Mouse (Mus musculus): Measurements from ENCODE around the gene St6gal1. TPM values are rescaled to one million over a fixed set of nuclear protein-coding genes. Genes with fewer than 3 reads are reported as not detected.

Gene St6gal1
- polyA plus RNA-seq, 1 experiment from 2014 or later: 19.3 TPM

DNA sequence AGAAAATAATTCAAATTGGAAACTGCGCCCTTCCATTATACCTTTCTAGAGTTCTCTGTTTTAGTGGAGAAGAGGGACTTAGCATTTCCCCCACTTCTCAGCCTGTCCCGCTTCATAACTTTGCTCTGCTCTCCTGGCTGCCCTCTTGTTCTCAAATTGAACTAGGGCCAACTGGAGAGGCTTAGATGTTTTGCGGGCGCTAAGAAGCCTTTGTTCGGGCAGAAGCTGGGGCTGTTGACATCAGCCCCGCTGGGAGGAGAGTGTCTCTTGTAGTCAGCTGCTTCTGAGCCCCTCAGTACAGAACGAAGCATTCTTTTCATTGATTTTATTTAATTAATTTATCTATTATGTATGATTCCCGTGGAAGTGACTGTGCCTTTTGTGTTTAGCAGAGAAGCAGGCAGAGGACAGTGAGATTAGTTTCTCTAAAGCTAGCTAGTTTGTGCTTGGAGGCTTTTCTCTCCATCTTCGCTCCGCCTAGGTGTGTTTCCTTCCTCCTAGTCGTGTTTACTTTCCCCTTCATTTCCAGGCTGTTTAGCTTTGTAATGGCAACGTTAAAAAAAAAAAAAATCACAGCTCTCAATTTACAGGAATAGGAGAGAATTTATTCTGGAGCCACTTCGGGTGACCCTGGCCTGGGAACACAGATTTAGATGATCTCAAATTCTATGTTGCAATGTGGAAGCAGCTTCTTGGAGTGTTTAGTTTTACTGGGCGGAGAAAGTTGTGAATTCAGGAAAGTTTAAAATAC lies 2.2 kb downstream of the St6gal1 start:
- no peaks in the 10 kb centered on the region for H3K36me3 ChIP-seq (ENCODE audit: control insufficient read depth, insufficient read depth, low read length)
- 6% methylated on average over 14 of the region's 14 CpGs for WGBS
- peak overlapping the region; percentile 95 for H3K4me2 ChIP-seq (ENCODE audit: low read length)
- no peaks in the 10 kb centered on the region for H3K27me3 ChIP-seq (ENCODE audit: control insufficient read depth, insufficient read depth, low read depth, low read length)
- peak overlapping the region; percentile 89 for H3K27ac ChIP-seq (ENCODE audit: low read length)
- H3K4me3 ChIP-seq (ENCODE audit: low read depth, low read length): peak overlapping the region; percentile 84
- peaks cover 31% of the 10 kb centered on the region for H3K4me1 ChIP-seq (ENCODE audit: control insufficient read depth, insufficient read depth, low read length)
- peak overlapping the region; percentile 93 for H3K9ac ChIP-seq (ENCODE audit: low read depth, low read length)
- H3K9me3 ChIP-seq (replicated peaks; ENCODE audit: control insufficient read depth, low read length, poor library complexity, severe bottlenecking): no peaks in the 10 kb centered on the region
- no peak for ATAC-seq

- Histone ChIP-seq H3K4me2 (ENCODE audit: low read length) (peak overlapping the region; percentile 95), H3K9me3 (replicated peaks; ENCODE audit: control insufficient read depth, low read length, poor library complexity, severe bottlenecking) (no peaks in the 10 kb centered on the region), H3K36me3 (ENCODE audit: control insufficient read depth, insufficient read depth, low read length) (no peaks in the 10 kb centered on the region), H3K27ac (ENCODE audit: low read length) (no peak overlapping the region), H3K9ac (ENCODE audit: low read depth, low read length) (0 out of 2 replicates have a peak overlapping the region, but pooled peaks have one; percentile 32), H3K4me3 (ENCODE audit: low read depth, low read length) (peak overlapping the region; percentile 5; the same call in 1 of the 2 replicates), H3K4me1 (ENCODE audit: control insufficient read depth, insufficient read depth, low read length) (peaks cover 31% of the 10 kb centered on the region), H3K27me3 (ENCODE audit: control insufficient read depth, insufficient read depth, low read depth, low read length) (no peaks in the 10 kb centered on the region)
- no peak for ATAC-seq
- 22% methylated on average over 6 of the region's 6 CpGs for WGBS
Measured at GRCm38 (mm10) chr16:23227851-23228250, 3.3 kb downstream of the St6gal1 start.

DNA sequence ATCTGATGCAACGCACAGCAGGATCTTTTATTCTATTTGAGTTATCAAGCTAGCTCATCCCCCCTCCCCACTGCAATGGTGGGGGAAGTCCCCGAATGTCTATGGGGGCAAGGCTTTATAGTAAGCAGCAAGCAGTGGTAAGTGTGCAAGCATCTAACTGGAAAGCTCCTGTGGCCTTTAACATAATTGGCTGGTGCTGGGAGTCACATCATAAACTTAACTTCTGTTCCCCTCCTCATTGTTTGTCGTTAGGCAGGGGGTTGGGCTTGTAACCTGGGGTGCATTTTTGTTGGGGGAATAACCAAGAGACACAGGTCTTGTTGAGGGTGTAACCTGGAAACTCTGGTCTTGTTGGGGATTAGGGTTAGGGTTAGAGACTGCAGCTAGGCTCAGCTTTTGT lies 3.9 kb downstream of the St6gal1 start:
- peak overlapping the region; percentile 95 for H3K4me2 ChIP-seq (ENCODE audit: low read length)
- no peak overlapping the region for H3K4me3 ChIP-seq (ENCODE audit: low read depth, low read length)
- no peak for ATAC-seq
- H3K9me3 ChIP-seq (replicated peaks; ENCODE audit: control insufficient read depth, low read length, poor library complexity, severe bottlenecking): no peaks in the 10 kb centered on the region
- H3K9ac ChIP-seq (ENCODE audit: low read depth, low read length): no peak overlapping the region
- H3K27me3 ChIP-seq (ENCODE audit: control insufficient read depth, insufficient read depth, low read depth, low read length): no peaks in the 10 kb centered on the region
- no peaks in the 10 kb centered on the region for H3K36me3 ChIP-seq (ENCODE audit: control insufficient read depth, insufficient read depth, low read length)
- H3K27ac ChIP-seq (ENCODE audit: low read length): no peak overlapping the region
- WGBS: 25% methylated on average over 3 of the region's 3 CpGs
- peaks cover 31% of the 10 kb centered on the region for H3K4me1 ChIP-seq (ENCODE audit: control insufficient read depth, insufficient read depth, low read length)

DNA sequence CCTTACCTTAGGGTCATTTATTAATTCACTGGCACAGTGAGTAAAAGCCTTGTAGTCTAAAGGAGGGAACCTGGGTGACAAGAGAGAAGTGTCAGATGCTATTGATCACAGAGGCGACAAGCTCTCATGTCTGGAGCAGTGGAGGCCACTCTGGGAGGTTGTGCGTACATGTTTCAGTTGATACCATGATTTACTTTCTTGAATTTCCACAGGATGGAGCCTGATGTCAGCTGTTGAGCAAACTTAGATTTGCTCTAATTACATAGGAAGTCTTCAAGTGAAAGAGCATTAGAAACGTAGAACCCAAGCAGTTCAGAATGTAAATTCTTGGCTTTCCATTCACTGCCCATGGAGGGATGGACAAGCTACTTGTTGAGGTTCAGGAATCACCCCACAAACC lies 5.4 kb downstream of the St6gal1 start:
- 82% methylated on average over 3 of the region's 3 CpGs for WGBS
- no peaks in the 10 kb centered on the region for H3K9me3 ChIP-seq (replicated peaks; ENCODE audit: control insufficient read depth, low read length, poor library complexity, severe bottlenecking)
- H3K4me2 ChIP-seq (ENCODE audit: low read length): no peak overlapping the region
- H3K27me3 ChIP-seq (ENCODE audit: control insufficient read depth, insufficient read depth, low read depth, low read length): no peaks in the 10 kb centered on the region
- H3K4me1 ChIP-seq (ENCODE audit: control insufficient read depth, insufficient read depth, low read length): peaks cover 23% of the 10 kb centered on the region
- no peak for ATAC-seq
- no peaks in the 10 kb centered on the region for H3K36me3 ChIP-seq (ENCODE audit: control insufficient read depth, insufficient read depth, low read length)
- H3K27ac ChIP-seq (ENCODE audit: low read length): no peak overlapping the region
- H3K9ac ChIP-seq (ENCODE audit: low read depth, low read length): no peak overlapping the region
- no peak overlapping the region for H3K4me3 ChIP-seq (ENCODE audit: low read depth, low read length)

DNA sequence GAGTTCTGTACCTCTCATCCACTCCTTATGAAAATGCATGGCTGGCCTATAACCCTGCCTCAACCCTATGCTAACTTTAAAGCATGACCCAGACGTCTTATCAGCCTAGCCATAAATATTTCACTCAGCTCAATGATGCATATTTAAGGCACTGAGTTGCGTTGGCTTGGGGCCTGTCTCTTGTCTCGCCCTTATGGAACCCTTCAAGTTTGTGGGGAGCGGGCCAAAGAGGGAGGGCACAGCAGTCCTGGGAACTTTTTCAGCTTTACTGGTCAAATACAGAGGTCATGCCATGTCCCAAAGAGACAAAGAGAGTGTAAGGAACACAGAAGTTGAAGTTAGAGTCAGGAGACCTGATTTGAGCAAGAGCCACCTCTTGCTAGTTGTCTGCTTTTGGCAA lies 6.6 kb downstream of the St6gal1 start:
- H3K4me3 ChIP-seq (ENCODE audit: low read depth, low read length): no peak overlapping the region
- H3K4me2 ChIP-seq (ENCODE audit: low read length): no peak overlapping the region
- ATAC-seq: no peak
- no peak overlapping the region for H3K9ac ChIP-seq (ENCODE audit: low read depth, low read length)
- peaks cover 23% of the 10 kb centered on the region for H3K4me1 ChIP-seq (ENCODE audit: control insufficient read depth, insufficient read depth, low read length)
- WGBS: 81% methylated on average over 4 of the region's 4 CpGs
- no peaks in the 10 kb centered on the region for H3K9me3 ChIP-seq (replicated peaks; ENCODE audit: control insufficient read depth, low read length, poor library complexity, severe bottlenecking)
- H3K27ac ChIP-seq (ENCODE audit: low read length): no peak overlapping the region
- H3K27me3 ChIP-seq (ENCODE audit: control insufficient read depth, insufficient read depth, low read depth, low read length): no peaks in the 10 kb centered on the region
- no peaks in the 10 kb centered on the region for H3K36me3 ChIP-seq (ENCODE audit: control insufficient read depth, insufficient read depth, low read length)

DNA sequence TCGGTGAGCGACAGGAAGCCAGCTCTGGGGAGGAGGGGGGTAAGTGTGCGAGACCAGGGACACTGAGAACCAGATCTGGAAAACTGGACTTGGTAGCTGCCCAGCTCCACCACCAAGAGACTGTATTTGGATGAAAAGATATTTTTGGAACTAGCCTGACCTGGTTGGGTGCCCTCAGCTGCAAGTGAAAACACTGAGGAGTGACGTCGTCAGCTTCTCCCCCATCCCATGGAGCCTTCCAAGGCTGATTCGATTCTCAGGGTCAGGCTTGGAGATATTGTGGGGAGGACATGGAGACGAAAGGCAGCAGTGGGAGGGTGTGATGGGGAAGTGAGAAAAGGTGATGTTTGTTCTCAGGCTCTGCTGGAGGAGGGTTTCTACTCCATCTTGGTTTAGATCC lies 8.2 kb downstream of the St6gal1 start:
- Histone ChIP-seq H3K9ac (ENCODE audit: low read depth, low read length) (no peak overlapping the region), H3K4me2 (ENCODE audit: low read length) (no peak overlapping the region), H3K9me3 (replicated peaks; ENCODE audit: control insufficient read depth, low read length, poor library complexity, severe bottlenecking) (no peaks in the 10 kb centered on the region), H3K27me3 (ENCODE audit: control insufficient read depth, insufficient read depth, low read depth, low read length) (no peaks in the 10 kb centered on the region), H3K27ac (ENCODE audit: low read length) (no peak overlapping the region), H3K36me3 (ENCODE audit: control insufficient read depth, insufficient read depth, low read length) (no peaks in the 10 kb centered on the region), H3K4me3 (ENCODE audit: low read depth, low read length) (no peak overlapping the region), H3K4me1 (ENCODE audit: control insufficient read depth, insufficient read depth, low read length) (peaks cover 11% of the 10 kb centered on the region)
- 79% methylated on average over 7 of the region's 7 CpGs for WGBS
- no peak for ATAC-seq

DNA sequence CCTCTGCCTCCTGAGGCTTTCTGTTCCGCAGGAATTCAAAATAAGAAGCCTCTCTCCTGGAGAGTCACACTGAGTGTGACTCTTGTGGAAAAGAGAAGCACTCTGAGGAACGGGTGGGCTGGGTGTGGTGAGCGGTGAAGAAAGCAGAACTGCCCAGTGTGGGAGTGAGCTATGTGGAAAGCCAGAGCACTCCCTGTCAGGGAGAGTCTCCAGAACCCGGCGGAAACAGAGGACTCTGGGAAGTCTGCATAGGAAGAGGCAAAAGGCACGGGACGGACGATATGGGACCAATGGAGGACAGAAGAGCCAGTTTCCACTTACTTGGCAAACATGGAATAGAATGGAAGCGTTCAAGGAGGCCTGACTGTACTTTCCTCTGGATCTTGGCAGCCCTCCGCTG lies 9.0 kb downstream of the St6gal1 start:
- no peaks in the 10 kb centered on the region for H3K9me3 ChIP-seq (replicated peaks; ENCODE audit: control insufficient read depth, low read length, poor library complexity, severe bottlenecking)
- H3K4me1 ChIP-seq (ENCODE audit: control insufficient read depth, insufficient read depth, low read length): peaks cover 3% of the 10 kb centered on the region
- WGBS: 87% methylated on average over 10 of the region's 10 CpGs
- no peaks in the 10 kb centered on the region for H3K27me3 ChIP-seq (ENCODE audit: control insufficient read depth, insufficient read depth, low read depth, low read length)
- H3K27ac ChIP-seq (ENCODE audit: low read length): no peak overlapping the region
- H3K4me2 ChIP-seq (ENCODE audit: low read length): no peak overlapping the region
- no peaks in the 10 kb centered on the region for H3K36me3 ChIP-seq (ENCODE audit: control insufficient read depth, insufficient read depth, low read length)
- H3K9ac ChIP-seq (ENCODE audit: low read depth, low read length): no peak overlapping the region
- no peak overlapping the region for H3K4me3 ChIP-seq (ENCODE audit: low read depth, low read length)
- no peak for ATAC-seq

DNA sequence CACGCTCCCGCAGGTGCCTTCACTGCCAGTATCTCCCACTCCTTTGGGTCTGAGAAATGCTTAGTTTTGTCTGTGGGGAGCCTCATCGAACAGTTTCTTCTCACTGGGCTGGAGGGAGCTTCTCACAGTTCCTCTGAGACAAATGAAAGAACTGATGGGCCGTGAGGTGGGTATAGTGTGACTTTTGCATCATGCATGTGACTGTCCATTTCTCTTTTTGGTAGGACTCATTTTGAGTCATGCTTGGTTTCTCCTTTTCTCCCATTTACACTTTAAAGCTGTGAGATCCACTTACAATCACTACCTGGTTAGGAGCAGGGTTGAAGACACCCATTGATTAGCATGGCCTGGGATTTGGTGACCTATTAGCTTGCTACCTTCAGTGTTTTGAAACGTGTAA lies 10.0 kb downstream of the St6gal1 start:
- H3K9ac ChIP-seq (ENCODE audit: low read depth, low read length): no peak overlapping the region
- H3K27me3 ChIP-seq (ENCODE audit: control insufficient read depth, insufficient read depth, low read depth, low read length): no peaks in the 10 kb centered on the region
- WGBS: 91% methylated on average over 5 of the region's 5 CpGs
- no peak overlapping the region for H3K4me3 ChIP-seq (ENCODE audit: low read depth, low read length)
- ATAC-seq: no peak
- no peaks in the 10 kb centered on the region for H3K4me1 ChIP-seq (ENCODE audit: control insufficient read depth, insufficient read depth, low read length)
- no peaks in the 10 kb centered on the region for H3K36me3 ChIP-seq (ENCODE audit: control insufficient read depth, insufficient read depth, low read length)
- no peaks in the 10 kb centered on the region for H3K9me3 ChIP-seq (replicated peaks; ENCODE audit: control insufficient read depth, low read length, poor library complexity, severe bottlenecking)
- no peak overlapping the region for H3K4me2 ChIP-seq (ENCODE audit: low read length)
- no peak overlapping the region for H3K27ac ChIP-seq (ENCODE audit: low read length)

DNA sequence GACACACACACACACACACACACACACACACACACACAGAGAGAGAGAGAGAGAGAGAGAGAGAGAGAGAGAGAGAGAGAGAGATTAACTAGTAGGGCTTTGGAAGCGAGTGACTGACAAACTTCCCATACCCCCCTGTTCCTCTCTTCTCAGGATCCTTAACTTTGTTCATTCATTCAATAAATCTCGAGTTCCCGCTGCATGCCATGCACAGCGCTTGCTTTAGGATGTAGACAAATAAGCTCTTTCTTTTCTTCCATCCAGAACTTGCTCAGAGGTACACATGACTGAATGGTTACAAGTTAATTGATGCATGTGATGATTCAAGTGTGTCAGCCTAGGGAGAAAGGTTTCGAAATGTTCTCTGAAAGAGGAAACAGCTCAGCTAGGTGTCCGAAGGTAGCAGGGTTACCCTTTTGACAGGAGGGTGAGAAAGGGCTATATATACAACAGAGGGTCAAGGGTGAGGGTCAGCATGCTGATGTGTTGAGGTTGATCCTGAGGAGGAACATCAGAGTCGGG lies 10.7 kb downstream of the St6gal1 start:
- Histone ChIP-seq H3K27ac (ENCODE audit: low read length) (no peak overlapping the region), H3K36me3 (ENCODE audit: control insufficient read depth, insufficient read depth, low read length) (no peaks in the 10 kb centered on the region), H3K4me3 (ENCODE audit: low read depth, low read length) (no peak overlapping the region), H3K4me2 (ENCODE audit: low read length) (no peak overlapping the region), H3K9me3 (replicated peaks; ENCODE audit: control insufficient read depth, low read length, poor library complexity, severe bottlenecking) (no peaks in the 10 kb centered on the region), H3K4me1 (ENCODE audit: control insufficient read depth, insufficient read depth, low read length) (peaks cover under 1% of the 10 kb centered on the region; the same call in 1 of the 2 replicates), H3K27me3 (ENCODE audit: control insufficient read depth, insufficient read depth, low read depth, low read length) (no peaks in the 10 kb centered on the region), H3K9ac (ENCODE audit: low read depth, low read length) (no peak overlapping the region)
- 66% methylated on average over 7 of the region's 7 CpGs for WGBS
- no peak for ATAC-seq

All from midbrain, embryonic 16.5 days (tissue).